Mouse (Mus musculus) mature B cell (primary cell): ENCODE results near the gene Itpka.
"Not testable (repeated sequence)": the region's sequence is repeated elsewhere in the genome, so short reads cannot be mapped to it uniquely, and the experiment has no call there.

Experiments used
- in situ Hi-C: fragments of 300-500 bp; cut with MboI; formaldehyde crosslinking; loops from 2 replicates; pipeline ENCODE4 v1.14.3; 2019

Gene Itpka

GRCm38 (mm10) chr2:119741581-119742411 lies at the start of gene Itpka:
Gene Itpka, plus strand, starts transcription at chr2:119742337.
- in situ Hi-C loops: no loop called here

- in situ Hi-C loops: no loop called here
Observed at GRCm38 (mm10) chr2:119694826-119695225, 47.3 kb upstream of the Itpka start.

- in situ Hi-C loops: no loop called here
Observed at GRCm38 (mm10) chr2:119696111-119696510, 46.0 kb upstream of the Itpka start.

GRCm38 (mm10) chr2:119698472-119698871 lies 43.7 kb upstream of the Itpka start:
- in situ Hi-C loops: no loop called here

- in situ Hi-C loops: no loop called here
Observed at GRCm38 (mm10) chr2:119699962-119700361, 42.2 kb upstream of the Itpka start.

GRCm38 (mm10) chr2:119703171-119703570 lies 39.0 kb upstream of the Itpka start:
- in situ Hi-C loops: no loop called here

GRCm38 (mm10) chr2:119707676-119708075 lies 34.5 kb upstream of the Itpka start:
- in situ Hi-C loops: no loop called here

GRCm38 (mm10) chr2:119710011-119710410 lies 32.1 kb upstream of the Itpka start:
- in situ Hi-C loops: no loop called here

- in situ Hi-C loops: not testable (repeated sequence)
Observed at GRCm38 (mm10) chr2:119715868-119716267, 26.3 kb upstream of the Itpka start.

- in situ Hi-C loops: no loop called here
Observed at GRCm38 (mm10) chr2:119721070-119721469, 21.1 kb upstream of the Itpka start.

- in situ Hi-C loops: no loop called here
Observed at GRCm38 (mm10) chr2:119727762-119728416, 14.2 kb upstream of the Itpka start.

GRCm38 (mm10) chr2:119730735-119731134 lies 11.4 kb upstream of the Itpka start:
- in situ Hi-C loops: no loop called here

GRCm38 (mm10) chr2:119737124-119737523 lies 5.0 kb upstream of the Itpka start:
- in situ Hi-C loops: no loop called here

GRCm38 (mm10) chr2:119740567-119740966 lies 1.6 kb upstream of the Itpka start:
- in situ Hi-C loops: no loop called here

GRCm38 (mm10) chr2:119742461-119743175 lies 481 bp downstream of the Itpka start:
- in situ Hi-C loops: no loop called here

- in situ Hi-C loops: no loop called here
Observed at GRCm38 (mm10) chr2:119743176-119743807, 1.2 kb downstream of the Itpka start.

GRCm38 (mm10) chr2:119743808-119744162 lies 1.6 kb downstream of the Itpka start:
- in situ Hi-C loops: no loop called here

- in situ Hi-C loops: no loop called here
Observed at GRCm38 (mm10) chr2:119744163-119745111, 2.3 kb downstream of the Itpka start.

- in situ Hi-C loops: no loop called here
Observed at GRCm38 (mm10) chr2:119745281-119745680, 3.1 kb downstream of the Itpka start.

GRCm38 (mm10) chr2:119747554-119747953 lies 5.4 kb downstream of the Itpka start:
- in situ Hi-C loops: no loop called here

GRCm38 (mm10) chr2:119749260-119749659 lies 7.1 kb downstream of the Itpka start:
- in situ Hi-C loops: no loop called here
